Mouse (Mus musculus) E14TG2a.4 (cell line): ENCODE measurements around the gene 2010106E10Rik.

ENCODE experiments used
- H3K27me3 ChIP-seq: 2 replicates; pipeline ENCODE4 v1.6.1; 2014; ENCODE audit warnings: low read length, control low read depth; ENCODE audit not compliant: insufficient read depth
- H3K36me3 ChIP-seq: 2 replicates; pipeline ENCODE4 v1.6.1; 2014; ENCODE audit warnings: low read length, control low read depth; ENCODE audit not compliant: insufficient read depth
- H3K4me1 ChIP-seq: replicated peaks from 2 replicates; pipeline ENCODE4 v1.6.1; 2014; ENCODE audit warnings: low read depth, low read length, control low read depth
- H3K4me3 ChIP-seq: replicated peaks from 2 replicates; pipeline ENCODE4 v1.5.1; 2014; ENCODE audit warnings: mild to moderate bottlenecking, low read length
- H3K9me3 ChIP-seq: 2 replicates; pipeline ENCODE4 v1.6.1; 2014; ENCODE audit warnings: low read length, control low read depth
- CTCF ChIP-seq: conservative IDR thresholded peaks from 2 replicates; pipeline ENCODE4 v1.5.1; 2014; ENCODE audit warnings: low read length
- NANOG ChIP-seq: IDR thresholded peaks from 2 replicates; pipeline ENCODE4 v1.6.1; 2014; ENCODE audit warnings: borderline replicate concordance, low read length, mixed read lengths
- POU5F1 ChIP-seq: IDR thresholded peaks from 2 replicates; pipeline ENCODE4 v1.6.1; 2014; ENCODE audit warnings: low read length, borderline replicate concordance

Gene 2010106E10Rik

GRCm38 (mm10) chrX:112494974-112495373 is at the start of gene 2010106E10Rik:
TSS of gene 2010106E10Rik (plus strand) at chrX:112495274.
- Histone ChIP-seq H3K27me3 (no peaks in the 10 kb centered on the region), H3K9me3 (no peaks in the 10 kb centered on the region), H3K36me3 (no peaks in the 10 kb centered on the region), H3K4me1 (no peaks in the 10 kb centered on the region), H3K4me3 (no peak within 1 kb of the TSS)
- TF ChIP-seq CTCF (no peak), POU5F1 (no peak), NANOG (no peak)

- Histone ChIP-seq H3K4me3 (no peak overlapping the region), H3K27me3 (no peaks in the 10 kb centered on the region), H3K4me1 (no peaks in the 10 kb centered on the region), H3K9me3 (no peaks in the 10 kb centered on the region), H3K36me3 (no peaks in the 10 kb centered on the region)
- no peak for TF ChIP-seq CTCF
- no peak for TF ChIP-seq NANOG
- no peak for TF ChIP-seq POU5F1
Measured at GRCm38 (mm10) chrX:112505651-112506050, 10.6 kb downstream of the 2010106E10Rik start.

GRCm38 (mm10) chrX:112524755-112525154 is 29.7 kb downstream of the 2010106E10Rik start:
- no peaks in the 10 kb centered on the region for H3K4me1 ChIP-seq
- H3K36me3 ChIP-seq: no peaks in the 10 kb centered on the region
- TF ChIP-seq POU5F1 (no peak), CTCF (0 out of 2 replicates have a peak, but pooled peaks have one; percentile 6)
- no peak overlapping the region for H3K4me3 ChIP-seq
- no peaks in the 10 kb centered on the region for H3K27me3 ChIP-seq
- no peaks in the 10 kb centered on the region for H3K9me3 ChIP-seq

- Histone ChIP-seq H3K4me1 (no peaks in the 10 kb centered on the region), H3K27me3 (no peaks in the 10 kb centered on the region), H3K4me3 (no peak overlapping the region), H3K36me3 (no peaks in the 10 kb centered on the region), H3K9me3 (no peaks in the 10 kb centered on the region)
- peak; percentile 33; the same call in 1 of the 2 replicates for TF ChIP-seq CTCF
- no peak for TF ChIP-seq NANOG
Measured at GRCm38 (mm10) chrX:112543115-112543514, 48.0 kb downstream of the 2010106E10Rik start.

- no peaks in the 10 kb centered on the region for H3K27me3 ChIP-seq
- H3K36me3 ChIP-seq: no peaks in the 10 kb centered on the region
- no peak for TF ChIP-seq NANOG
- TF ChIP-seq POU5F1: no peak
- TF ChIP-seq CTCF: no peak
- H3K4me1 ChIP-seq: no peaks in the 10 kb centered on the region
- H3K4me3 ChIP-seq: no peak overlapping the region
- no peaks in the 10 kb centered on the region for H3K9me3 ChIP-seq
Measured at GRCm38 (mm10) chrX:112567716-112568115, 72.6 kb downstream of the 2010106E10Rik start.

GRCm38 (mm10) chrX:112600511-112601305 is 105.6 kb downstream of the 2010106E10Rik start, which contains the start of gene Zfp711:
TSS of gene Zfp711 (plus strand) at chrX:112600526.
- peak within 1 kb of the TSS; percentile 76 for H3K4me3 ChIP-seq
- H3K9me3 ChIP-seq: no peaks in the 10 kb centered on the region
- peaks cover 11% of the 10 kb centered on the region for H3K27me3 ChIP-seq
- H3K4me1 ChIP-seq: no peaks in the 10 kb centered on the region
- H3K36me3 ChIP-seq: no peaks in the 10 kb centered on the region
- no peak for TF ChIP-seq NANOG
- no peak for TF ChIP-seq CTCF
- TF ChIP-seq POU5F1: no peak

- peaks cover 11% of the 10 kb centered on the region for H3K27me3 ChIP-seq
- H3K4me1 ChIP-seq: no peaks in the 10 kb centered on the region
- no peak for TF ChIP-seq NANOG
- no peak for TF ChIP-seq POU5F1
- no peak for TF ChIP-seq CTCF
- peak overlapping the region; percentile 76 for H3K4me3 ChIP-seq
- no peaks in the 10 kb centered on the region for H3K9me3 ChIP-seq
- no peaks in the 10 kb centered on the region for H3K36me3 ChIP-seq
Measured at GRCm38 (mm10) chrX:112601306-112602120, 106.4 kb downstream of the 2010106E10Rik start.
